Mouse (Mus musculus) embryonic facial prominence, embryonic 13.5 days (tissue): ENCODE measurements around the gene Sema7a. TPM values are rescaled to one million over a fixed set of nuclear protein-coding genes. Genes with fewer than 3 reads are reported as not detected.

ENCODE experiments used
- ATAC-seq: fragments of 200-750 bp; cut with Nextera tagmentation; 2 replicates; pipeline ENCODE4 v1.8.0; 2017; ENCODE audit warnings: low read depth; ENCODE audit not compliant: insufficient number of reproducible peaks, insufficient read depth, low FRiP score, low TSS enrichment
- H3K27ac ChIP-seq: fragments of 300-500 bp; sonication (generic); 2 replicates; pipeline ENCODE4 v1.5.1; 2015; ENCODE audit warnings: moderate library complexity, mild to moderate bottlenecking, inconsistent platforms
- H3K27me3 ChIP-seq: fragments of 300-500 bp; sonication (generic); 2 replicates; pipeline ENCODE4 v1.6.1; 2015; ENCODE audit warnings: mild to moderate bottlenecking, inconsistent platforms
- H3K36me3 ChIP-seq: fragments of 300-500 bp; sonication (generic); 2 replicates; pipeline ENCODE4 v1.6.1; 2015; ENCODE audit warnings: mild to moderate bottlenecking, inconsistent platforms
- H3K4me1 ChIP-seq: fragments of 300-500 bp; sonication (generic); 2 replicates; pipeline ENCODE4 v1.6.1; 2015; ENCODE audit warnings: inconsistent platforms
- H3K4me2 ChIP-seq: fragments of 300-500 bp; sonication (generic); 2 replicates; pipeline ENCODE4 v1.6.1; 2015; ENCODE audit warnings: moderate library complexity, mild to moderate bottlenecking, inconsistent platforms
- H3K4me3 ChIP-seq: fragments of 300-500 bp; sonication (generic); 2 replicates; pipeline ENCODE4 v1.5.1; 2015; ENCODE audit warnings: mild to moderate bottlenecking, inconsistent platforms
- H3K9ac ChIP-seq: fragments of 300-500 bp; sonication (generic); 2 replicates; pipeline ENCODE4 v1.6.1; 2015; ENCODE audit warnings: mild to moderate bottlenecking, inconsistent platforms
- H3K9me3 ChIP-seq: fragments of 300-500 bp; sonication (generic); 2 replicates; pipeline ENCODE4 v1.6.1; 2016; ENCODE audit warnings: inconsistent platforms
- WGBS: fragments of 180-500 bp; shearing (Covaris S2); methylation state at CpG from one replicate; pipeline ENCODE4 v1.1.7; 2015; ENCODE audit warnings: mixed read lengths; 5-methylcytosine and 5-hydroxymethylcytosine counted together
- polyA plus RNA-seq: library from polyadenylated mRNA; unstranded; fragments of >200 nt; fragmentation: Nextera tagmentation; extraction: Ambion mirVana; gene quantifications from 2 replicates; pipeline ENCODE4 v1.2.1, GENCODE M21; 2015

Gene Sema7a
- polyA plus RNA-seq, 1 experiment from 2014 or later = 0.55 TPM

GRCm38 (mm10) chr9:57963998-57964395, 24.1 kb downstream of the Sema7a start:
- no peak overlapping the region for H3K27ac ChIP-seq
- H3K9ac ChIP-seq = no peak overlapping the region
- H3K9me3 ChIP-seq = no peaks in the 10 kb centered on the region
- H3K27me3 ChIP-seq = no peaks in the 10 kb centered on the region
- no peaks in the 10 kb centered on the region for H3K36me3 ChIP-seq
- no peak overlapping the region for H3K4me2 ChIP-seq
- H3K4me1 ChIP-seq = 0 out of 2 replicates have a peak, but pooled peaks cover 3% of the 10 kb centered on the region
- no peak for ATAC-seq
- no peak overlapping the region for H3K4me3 ChIP-seq
- WGBS = 70% methylated on average over 5 of the region's 5 CpGs

- Histone ChIP-seq H3K27me3 (no peaks in the 10 kb centered on the region), H3K9me3 (no peaks in the 10 kb centered on the region), H3K4me3 (no peak overlapping the region), H3K4me1 (0 out of 2 replicates have a peak, but pooled peaks cover 3% of the 10 kb centered on the region), H3K4me2 (no peak overlapping the region), H3K9ac (no peak overlapping the region), H3K27ac (no peak overlapping the region), H3K36me3 (no peaks in the 10 kb centered on the region)
- WGBS = 72% methylated on average over 6 of the region's 6 CpGs
- no peak for ATAC-seq
Measured at GRCm38 (mm10) chr9:57964528-57965250, 24.8 kb downstream of the Sema7a start.

- ATAC-seq = no peak
- no peak overlapping the region for H3K4me2 ChIP-seq
- 0 out of 2 replicates have a peak, but pooled peaks cover 3% of the 10 kb centered on the region for H3K4me1 ChIP-seq
- no peaks in the 10 kb centered on the region for H3K27me3 ChIP-seq
- H3K27ac ChIP-seq = no peak overlapping the region
- H3K9me3 ChIP-seq = no peaks in the 10 kb centered on the region
- no peak overlapping the region for H3K9ac ChIP-seq
- WGBS = 73% methylated on average over 12 of the region's 12 CpGs
- H3K4me3 ChIP-seq = no peak overlapping the region
- H3K36me3 ChIP-seq = no peaks in the 10 kb centered on the region
Measured at GRCm38 (mm10) chr9:57965281-57966185, 25.6 kb downstream of the Sema7a start.

GRCm38 (mm10) chr9:57967237-57967960, 27.5 kb downstream of the Sema7a start:
- WGBS = 67% methylated on average over 14 of the region's 14 CpGs
- ATAC-seq = no peak
- no peak overlapping the region for H3K27ac ChIP-seq
- H3K9me3 ChIP-seq = no peaks in the 10 kb centered on the region
- no peaks in the 10 kb centered on the region for H3K36me3 ChIP-seq
- no peak overlapping the region for H3K4me2 ChIP-seq
- H3K27me3 ChIP-seq = no peaks in the 10 kb centered on the region
- H3K4me3 ChIP-seq = no peak overlapping the region
- H3K9ac ChIP-seq = no peak overlapping the region
- peaks cover 11% of the 10 kb centered on the region for H3K4me1 ChIP-seq

- no peaks in the 10 kb centered on the region for H3K9me3 ChIP-seq
- no peaks in the 10 kb centered on the region for H3K27me3 ChIP-seq
- no peak overlapping the region for H3K4me3 ChIP-seq
- H3K9ac ChIP-seq = no peak overlapping the region
- no peak overlapping the region for H3K4me2 ChIP-seq
- 87% methylated on average over 9 of the region's 9 CpGs for WGBS
- H3K36me3 ChIP-seq = no peaks in the 10 kb centered on the region
- peaks cover 18% of the 10 kb centered on the region for H3K4me1 ChIP-seq
- no peak overlapping the region for H3K27ac ChIP-seq
- ATAC-seq = no peak
Measured at GRCm38 (mm10) chr9:57968166-57968771, 28.4 kb downstream of the Sema7a start.

- no peaks in the 10 kb centered on the region for H3K9me3 ChIP-seq
- 87% methylated on average over 8 of the region's 8 CpGs for WGBS
- peaks cover 24% of the 10 kb centered on the region for H3K4me1 ChIP-seq
Measured at GRCm38 (mm10) chr9:57968783-57969542, 29.1 kb downstream of the Sema7a start.

GRCm38 (mm10) chr9:57969736-57970495, 30.0 kb downstream of the Sema7a start:
- Histone ChIP-seq H3K4me3 (no peak overlapping the region), H3K27me3 (no peaks in the 10 kb centered on the region), H3K9me3 (no peaks in the 10 kb centered on the region), H3K36me3 (no peaks in the 10 kb centered on the region), H3K27ac (no peak overlapping the region), H3K4me2 (no peak overlapping the region), H3K4me1 (peaks cover 24% of the 10 kb centered on the region), H3K9ac (no peak overlapping the region)
- WGBS = 70% methylated on average over 11 of the region's 11 CpGs
- ATAC-seq = no peak

More at GRCm38 (mm10) chr9:57968783-57969542, 29.1 kb downstream of the Sema7a start:
- H3K9ac ChIP-seq = no peak overlapping the region
- H3K4me2 ChIP-seq = no peak overlapping the region
- H3K36me3 ChIP-seq = no peaks in the 10 kb centered on the region
- no peak for ATAC-seq
- H3K27me3 ChIP-seq = no peaks in the 10 kb centered on the region
- no peak overlapping the region for H3K4me3 ChIP-seq
- H3K27ac ChIP-seq = no peak overlapping the region

- 91% methylated on average over 5 of the region's 5 CpGs for WGBS
- no peak overlapping the region for H3K4me2 ChIP-seq
- no peak overlapping the region for H3K4me3 ChIP-seq
- no peak for ATAC-seq
- H3K27me3 ChIP-seq = no peaks in the 10 kb centered on the region
- H3K4me1 ChIP-seq = peaks cover 24% of the 10 kb centered on the region
- H3K27ac ChIP-seq = no peak overlapping the region
- H3K9me3 ChIP-seq = no peaks in the 10 kb centered on the region
- H3K9ac ChIP-seq = no peak overlapping the region
- H3K36me3 ChIP-seq = no peaks in the 10 kb centered on the region
Measured at GRCm38 (mm10) chr9:57971413-57971812, 31.5 kb downstream of the Sema7a start.

GRCm38 (mm10) chr9:57972141-57972591, 32.3 kb downstream of the Sema7a start:
- Histone ChIP-seq H3K4me1 (peaks cover 24% of the 10 kb centered on the region), H3K9ac (no peak overlapping the region), H3K4me2 (no peak overlapping the region), H3K36me3 (no peaks in the 10 kb centered on the region), H3K9me3 (no peaks in the 10 kb centered on the region), H3K27ac (peak overlapping the region; percentile 48; the same call in 1 of the 2 replicates), H3K4me3 (no peak overlapping the region), H3K27me3 (no peaks in the 10 kb centered on the region)
- 55% methylated on average over 9 of the region's 9 CpGs for WGBS
- no peak for ATAC-seq
